Mouse (Mus musculus) limb, embryonic 13.5 days (tissue): ENCODE measurements at regions not wholly inside any gene's neighbourhood (a gene's known extent, or its start where the extent isn't known, plus 50 kb on each side); places are given as distances from the start of the nearest gene placed in this dataset.

ENCODE experiments used
- ATAC-seq: fragments of 200-750 bp; cut with Nextera tagmentation; 2 replicates; pipeline ENCODE4 v1.8.0; 2017; ENCODE audit warnings: low read depth, moderate number of reproducible peaks, moderate TSS enrichment; ENCODE audit not compliant: low FRiP score
- H3K27ac ChIP-seq: fragments of 300-500 bp; sonication (generic); 2 replicates; pipeline ENCODE4 v1.5.1; 2015; ENCODE audit warnings: inconsistent platforms, mild to moderate bottlenecking, moderate library complexity
- H3K27me3 ChIP-seq: fragments of 300-500 bp; sonication (generic); 2 replicates; pipeline ENCODE4 v1.6.1; 2015; ENCODE audit warnings: mild to moderate bottlenecking, inconsistent platforms
- H3K36me3 ChIP-seq: fragments of 300-500 bp; sonication (generic); 2 replicates; pipeline ENCODE4 v1.6.1; 2015; ENCODE audit warnings: inconsistent platforms, mild to moderate bottlenecking, moderate library complexity
- H3K4me1 ChIP-seq: fragments of 300-500 bp; sonication (generic); 2 replicates; pipeline ENCODE4 v1.6.1; 2015; ENCODE audit warnings: inconsistent platforms
- H3K4me2 ChIP-seq: fragments of 300-500 bp; sonication (generic); replicated peaks from 2 replicates; pipeline ENCODE4 v1.6.1; 2015; ENCODE audit warnings: inconsistent platforms, mild to moderate bottlenecking, moderate library complexity
- H3K4me3 ChIP-seq: fragments of 300-500 bp; sonication (generic); 2 replicates; pipeline ENCODE4 v1.5.1; 2015; ENCODE audit warnings: moderate library complexity, mild to moderate bottlenecking, inconsistent platforms
- H3K9ac ChIP-seq: fragments of 300-500 bp; sonication (generic); 2 replicates; pipeline ENCODE4 v1.6.1; 2015; ENCODE audit warnings: mild to moderate bottlenecking, inconsistent platforms
- H3K9me3 ChIP-seq: fragments of 300-500 bp; sonication (generic); 2 replicates; pipeline ENCODE4 v1.6.1; 2016; ENCODE audit warnings: inconsistent platforms
- WGBS: fragments of 180-500 bp; shearing (Covaris S2); methylation state at CpG from one replicate; pipeline ENCODE4 v1.1.7; 2015; 5-methylcytosine and 5-hydroxymethylcytosine counted together

- no peak overlapping the region for H3K9ac ChIP-seq
- H3K4me2 ChIP-seq = no peak overlapping the region
- H3K36me3 ChIP-seq = no peaks in the 10 kb centered on the region
- no peak for ATAC-seq
- no peak overlapping the region for H3K27ac ChIP-seq
- WGBS = 65% methylated on average over 5 of the region's 5 CpGs
- H3K27me3 ChIP-seq = no peaks in the 10 kb centered on the region
- H3K4me1 ChIP-seq = 0 out of 2 replicates have a peak, but pooled peaks cover 3% of the 10 kb centered on the region
- H3K4me3 ChIP-seq = no peak overlapping the region
- no peaks in the 10 kb centered on the region for H3K9me3 ChIP-seq
Measured at GRCm38 (mm10) chr16:75155441-75156038, 430.3 kb downstream of the Lipi start.
